Mouse (Mus musculus) activated CD4-positive, CD25-positive, alpha-beta regulatory T cell, adult 9 weeks (primary cell): ENCODE data around the gene Tent5a. TPM values are rescaled to one million over a fixed set of nuclear protein-coding genes. Genes with fewer than 3 reads are reported as not detected.

ENCODE experiments used
- polyA plus RNA-seq: library from polyadenylated mRNA; unstranded; fragments of 100-300 nt; shearing (Covaris generic); gene quantifications from one replicate; pipeline ENCODE4 v1.2.1, GENCODE M21; 2017

Gene Tent5a
- 4.7 TPM for polyA plus RNA-seq

DNA sequence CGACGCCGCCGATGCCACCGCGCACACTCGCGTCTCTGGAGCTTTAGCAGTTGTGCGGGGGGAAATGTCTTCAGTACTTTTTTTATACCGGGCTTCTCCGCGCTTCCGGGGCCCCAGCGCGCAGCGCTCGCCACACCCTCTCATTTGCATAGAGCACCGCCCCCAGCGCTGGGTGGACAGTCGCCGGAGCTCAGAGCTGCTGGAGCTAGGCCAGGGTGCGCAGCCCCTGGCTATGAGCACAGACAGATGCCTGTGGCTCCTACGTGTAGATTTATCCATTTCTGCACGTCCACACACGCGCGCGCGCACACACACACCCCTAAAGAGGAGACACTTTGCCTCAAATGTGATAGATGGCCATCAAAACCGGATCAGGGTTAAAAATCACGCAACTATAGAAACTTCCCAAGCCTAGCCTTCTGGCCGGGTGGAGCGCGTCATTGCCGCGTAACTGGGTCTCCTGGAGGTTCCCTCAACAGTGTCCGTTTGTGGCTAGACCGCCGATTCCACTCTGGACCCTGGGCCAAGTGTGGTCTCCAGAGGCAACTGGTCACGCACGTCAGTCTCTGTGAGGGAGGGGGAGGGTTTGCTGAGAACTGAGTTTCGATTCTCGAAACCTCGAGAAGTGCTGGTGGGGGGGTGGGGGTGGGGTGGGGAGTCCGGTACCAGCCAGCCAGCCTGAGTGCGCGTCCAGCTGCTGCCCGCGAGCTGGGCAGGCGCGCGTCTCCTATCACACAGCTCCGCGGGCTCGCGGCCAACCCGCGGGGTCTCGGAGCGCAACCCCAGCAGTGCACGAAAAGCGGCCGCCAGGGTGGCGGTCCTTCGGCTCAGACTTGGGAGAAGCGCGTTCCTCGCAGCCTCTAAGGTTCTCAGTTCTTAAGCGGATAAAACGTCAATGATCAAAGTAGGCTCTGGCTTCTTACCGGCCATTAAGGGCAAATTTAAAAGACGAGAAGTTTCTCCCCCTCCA, at the start of gene Tent5a:
Tent5a (minus strand) TSS at position 107 of the 970 bp plus-strand sequence.

GRCm38 (mm10) chr9:85312473-85312872, 14.7 kb downstream of the Tent5a start, which contains the start of gene Gm11114:
Gm11114 (plus strand) TSS chr9:85312773.

Other genes with a start within 250 kb of the Tent5a start
- gene Gm11114, start 14.6 kb downstream of the Tent5a start, polyA plus RNA-seq = not detected